In the genomic region with DNA sequence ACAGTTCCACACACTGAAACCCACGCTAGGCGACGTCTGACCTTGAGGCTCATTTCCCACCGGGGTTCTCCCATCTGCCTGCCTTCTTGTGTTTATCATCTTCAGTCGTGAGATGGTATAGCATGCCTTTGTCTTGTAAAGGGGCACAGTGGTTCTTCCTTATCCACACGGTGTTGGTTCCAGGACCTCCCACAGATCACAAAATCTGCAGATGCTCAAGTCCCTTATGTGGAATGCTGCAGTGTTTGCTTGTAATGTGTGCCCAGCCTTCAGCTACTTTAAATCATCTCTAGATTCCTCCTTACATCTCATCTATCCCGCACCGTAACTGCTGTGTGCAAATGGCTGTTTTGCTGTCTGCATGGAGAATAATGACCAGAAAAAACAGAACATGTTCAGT, we compare ENCODE assay signal across 16 mouse cellular contexts.
A peak's percentile ranks its signal among the peaks of the same experiment; 100 is the strongest.
DNase-seq lines count a peak whose midpoint lies in the region; ATAC-seq lines count a peak whose summit lies in the region.
"Had no signal": no experiment of that assay in that cellular context is flagged by ENCODE, and none has a peak within 500 bp of the region (broad histone marks: within the 10 kb centered on the region; RNA-seq: fewer than 3 reads in every experiment).

No protein-coding gene starts in this region.

- no peak overlapping the region for H3K4me3 ChIP-seq in midbrain, embryonic 13.5 days (replicated peaks)
- H3K4me3 ChIP-seq: forebrain, embryonic 13.5 days; forebrain, embryonic 15.5 days had no signal

- H3K36me3 ChIP-seq in midbrain, embryonic 13.5 days, result no peaks in the 10 kb centered on the region
- H3K36me3 ChIP-seq: forebrain, embryonic 15.5 days had no signal

- H3K27ac ChIP-seq in midbrain, embryonic 13.5 days, result no peak overlapping the region
- H3K27ac ChIP-seq: forebrain, embryonic 13.5 days; forebrain, embryonic 15.5 days had no signal

- H3K4me1 ChIP-seq in midbrain, embryonic 13.5 days (replicated peaks), result 0 out of 2 replicates have a peak, but pooled peaks cover 6% of the 10 kb centered on the region

- peak; percentile 95 for ATAC-seq in frontal cortex, adult (ENCODE audit: low TSS enrichment)
- no peak for ATAC-seq in midbrain, embryonic 13.5 days
- ATAC-seq: forebrain, embryonic 13.5 days; forebrain, embryonic 15.5 days; forebrain, postnatal 0 days had no signal

- no peak for DNase-seq in frontal cortex, postnatal 14 days (ENCODE audit: low spot score in 2 of 2)
- peak; percentile 19 to 24 for DNase-seq in left cerebral cortex, postnatal 36 days (ENCODE audit: low spot score in 2 of 2)
- DNase-seq in left cerebral cortex, postnatal 10 days (ENCODE audit: extremely low spot score in 1 of 2, low spot score in 2 of 2), result no peak
- DNase-seq: adrenal gland, adult 2 months; adrenal gland, postnatal 10 days; adrenal gland, postnatal 25 days; cerebellum, adult 11-12 months; cerebellum, adult 2 months; cerebellum, adult 9-10 months; cerebellum, postnatal 10 days; cerebellum, postnatal 25 days; forebrain, postnatal 0 days had no signal

- no peaks in the 10 kb centered on the region for H3K9me3 ChIP-seq in midbrain, embryonic 13.5 days
- H3K9me3 ChIP-seq: forebrain, embryonic 13.5 days; forebrain, embryonic 15.5 days had no signal

- intact Hi-C loops in left cerebral cortex, postnatal 36 days (cut with DNase I), result no loop called here
- intact Hi-C loops in left cerebral cortex, postnatal 10 days (cut with DNase I), result no loop called here

- no peak overlapping the region for H3K4me2 ChIP-seq in midbrain, embryonic 13.5 days (replicated peaks)
- H3K4me2 ChIP-seq: forebrain, embryonic 13.5 days; forebrain, embryonic 15.5 days had no signal

- H3K9ac ChIP-seq in midbrain, embryonic 13.5 days (replicated peaks), result no peak overlapping the region
- H3K9ac ChIP-seq: forebrain, embryonic 13.5 days; forebrain, embryonic 15.5 days; forebrain, postnatal 0 days had no signal

- no peaks in the 10 kb centered on the region for H3K27me3 ChIP-seq in midbrain, embryonic 13.5 days
- H3K27me3 ChIP-seq: forebrain, embryonic 13.5 days; forebrain, embryonic 15.5 days had no signal

- 84% methylated on average over 8 of the region's 8 CpGs for WGBS in midbrain, embryonic 13.5 days

Comparison
In these comparisons a context has a peak if more than half of its experiments do, and no peak if none do; other contexts are left out.
1. DNase-seq: peak in left cerebral cortex, postnatal 36 days (2 of 2); none in frontal cortex, postnatal 14 days (0 of 2) and left cerebral cortex, postnatal 10 days (0 of 2).